Mouse (Mus musculus): ENCODE results near the gene Osm.

Osm gene

DNA sequence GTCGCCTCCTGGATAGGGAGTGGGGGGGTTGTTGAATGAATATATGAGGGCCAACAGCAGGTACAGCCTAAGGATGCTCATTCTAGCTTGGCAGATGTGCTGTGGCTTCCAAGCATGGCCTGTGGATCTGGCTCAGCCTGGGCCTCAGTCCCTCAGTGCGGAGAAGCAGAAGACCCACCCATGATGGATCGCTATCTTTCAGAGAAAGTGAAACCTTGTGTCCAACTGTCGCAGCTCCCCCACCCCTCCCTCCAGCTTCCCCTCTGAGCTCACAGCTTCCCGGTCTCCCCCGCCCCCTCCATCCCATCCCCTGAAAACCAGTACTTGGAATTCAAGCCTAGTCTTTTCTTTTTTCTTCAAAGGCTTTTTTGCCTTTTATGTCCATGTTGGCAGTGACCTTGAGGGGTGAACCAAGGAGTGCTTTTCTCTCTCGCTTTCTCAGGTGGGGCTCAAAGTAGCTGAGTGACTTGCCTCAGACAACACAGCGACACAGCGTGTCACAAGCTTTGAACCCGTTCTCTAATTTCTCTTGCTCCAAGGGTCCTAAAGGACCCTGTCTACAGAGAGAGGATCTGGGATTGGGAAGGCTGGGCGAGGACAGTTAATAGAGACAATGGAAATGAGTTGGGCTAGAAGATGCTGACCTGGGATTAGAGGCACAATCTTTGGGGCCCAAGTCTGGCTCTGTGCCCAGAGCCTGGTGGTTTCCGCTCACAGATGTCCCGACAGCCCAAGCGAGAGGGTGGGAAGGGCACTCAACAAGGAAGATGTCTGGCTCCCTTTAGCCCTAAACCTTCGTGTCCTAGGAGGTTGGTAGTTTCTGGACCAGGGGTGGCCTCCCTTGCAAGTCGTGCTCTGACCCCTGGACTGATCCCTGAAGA, at the start of gene Osm:
Gene Osm, plus strand, starts transcription at position 756 of the 881 bp plus-strand sequence.
- in situ Hi-C loops (cut with MboI; ENCODE audit: low sequenced_read_pairs), result no loop called here

DNA sequence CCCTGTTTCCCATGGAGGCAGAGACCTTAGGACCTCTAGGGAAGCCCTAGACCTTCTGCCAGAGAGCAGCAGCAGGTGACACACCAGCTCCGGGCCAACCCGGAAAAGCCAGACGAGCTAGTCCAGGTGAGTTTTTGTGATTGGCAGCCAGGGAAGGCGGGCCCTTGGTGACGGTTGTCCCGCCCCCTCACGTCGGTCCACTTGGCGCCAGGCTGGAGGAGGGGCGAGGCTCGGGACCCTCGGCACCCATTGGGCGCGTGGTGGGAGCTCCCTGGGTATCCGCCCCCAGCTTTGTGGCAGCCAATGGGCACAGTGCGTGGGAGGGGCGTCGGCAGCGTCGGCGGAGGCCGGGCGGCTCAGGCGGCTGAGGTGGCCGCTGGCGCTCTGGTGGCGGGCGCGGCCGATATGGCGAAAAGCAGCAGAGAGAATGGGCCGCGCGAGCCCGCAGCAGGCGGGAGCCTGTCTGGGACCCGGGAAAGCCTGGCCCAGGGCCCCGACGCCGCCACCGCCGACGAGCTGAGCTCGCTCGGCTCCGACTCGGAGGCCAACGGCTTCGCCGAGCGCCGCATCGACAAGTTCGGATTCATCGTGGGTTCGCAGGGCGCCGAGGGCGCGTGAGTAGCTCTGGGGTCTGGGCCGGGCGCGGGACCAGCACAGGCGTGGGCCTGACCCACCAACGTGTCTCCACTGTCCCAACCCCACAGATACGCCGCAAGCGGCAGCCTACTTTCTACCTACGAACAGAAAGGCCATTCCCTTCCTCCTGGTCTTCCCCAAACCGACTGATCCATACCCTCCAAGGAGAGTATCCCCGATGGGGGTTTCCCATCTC, 49.5 kb upstream of the Osm start, which contains the start of gene Tbc1d10a:
Gene Tbc1d10a, plus strand, starts transcription at position 304 of the 832 bp plus-strand sequence.
- in situ Hi-C loops (cut with MboI; ENCODE audit: low sequenced_read_pairs), result no loop called here

DNA sequence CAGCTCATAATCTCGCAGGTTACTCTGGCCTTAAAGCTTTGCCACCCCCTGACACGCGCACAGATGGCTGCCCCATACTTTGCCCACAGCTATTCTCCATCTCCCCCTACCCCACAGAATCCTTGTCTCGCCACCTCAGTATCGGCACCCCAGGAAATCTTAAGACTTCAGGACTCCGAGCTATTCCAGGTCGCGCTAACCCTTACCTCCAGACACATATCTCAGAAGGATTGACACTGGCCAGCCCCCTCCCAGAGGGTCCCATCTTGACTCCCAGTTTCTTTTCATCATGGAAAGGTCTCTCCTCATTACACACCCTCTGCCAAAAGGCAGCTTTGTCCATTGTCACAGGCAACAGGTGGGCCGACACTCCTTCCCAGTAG, 48.9 kb upstream of the Osm start:
- in situ Hi-C loops (cut with MboI; ENCODE audit: low sequenced_read_pairs), result no loop called here

DNA sequence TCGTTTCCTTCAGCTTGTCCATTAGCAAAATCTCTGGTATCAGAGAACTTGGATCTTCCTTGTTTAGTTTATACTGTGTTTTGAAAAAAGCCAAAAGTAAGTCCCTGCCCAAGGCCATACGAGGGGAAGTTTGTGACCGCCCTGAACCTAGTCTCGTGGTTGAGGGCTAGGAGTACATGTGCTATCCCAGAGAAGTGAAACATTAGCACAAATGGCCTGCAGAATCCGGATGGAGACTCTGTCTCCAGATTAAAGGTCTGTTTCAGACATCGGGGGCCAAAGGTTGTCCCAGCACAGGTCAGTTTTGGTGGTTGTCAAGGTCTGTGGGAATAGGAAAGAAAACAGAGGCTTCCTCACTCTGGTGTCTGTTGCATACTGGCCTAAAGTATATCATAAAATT, 47.0 kb upstream of the Osm start:
- in situ Hi-C loops (cut with MboI; ENCODE audit: low sequenced_read_pairs), result no loop called here

DNA sequence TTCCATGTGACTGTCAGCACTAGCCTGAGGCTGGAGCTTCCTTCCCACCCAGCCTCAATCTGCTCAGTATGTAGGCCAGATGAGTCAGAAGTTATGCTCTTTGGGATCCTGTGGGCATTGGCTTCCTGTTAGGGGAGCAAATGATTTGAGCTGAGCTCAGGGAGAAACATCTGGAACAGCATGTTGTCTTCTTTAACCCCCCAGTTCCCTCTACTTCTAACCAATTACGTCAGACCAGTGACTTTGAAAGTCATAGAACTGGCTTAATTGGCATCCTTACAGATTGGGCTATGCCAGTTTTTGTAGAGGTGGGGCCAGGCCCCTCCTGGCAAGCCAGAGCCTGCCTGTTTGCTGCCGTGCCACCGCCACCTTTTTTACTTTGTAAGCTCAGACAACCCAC, 45.5 kb upstream of the Osm start:
- in situ Hi-C loops (cut with MboI; ENCODE audit: low sequenced_read_pairs), result no loop called here

DNA sequence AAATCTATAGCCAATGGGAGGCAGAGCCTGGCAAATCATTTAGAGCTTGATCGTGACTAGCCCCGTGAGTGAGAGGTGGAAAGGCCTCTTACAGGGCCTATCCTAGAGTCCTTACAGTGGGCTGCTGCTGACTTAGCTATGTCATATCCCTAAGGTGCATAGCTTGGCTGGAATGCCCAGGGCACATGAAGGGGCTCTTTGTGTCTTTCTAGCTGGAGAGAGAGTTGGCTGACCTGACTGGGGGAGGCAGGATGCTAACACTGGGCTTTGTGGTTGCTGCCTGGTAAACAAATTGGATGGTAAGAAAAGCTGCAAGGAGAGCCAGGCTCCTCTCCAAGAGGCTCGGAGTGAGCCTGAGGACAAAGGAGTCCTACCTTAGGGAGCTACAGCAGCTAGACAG, 43.5 kb upstream of the Osm start:
- in situ Hi-C loops (cut with MboI; ENCODE audit: low sequenced_read_pairs), result no loop called here

DNA sequence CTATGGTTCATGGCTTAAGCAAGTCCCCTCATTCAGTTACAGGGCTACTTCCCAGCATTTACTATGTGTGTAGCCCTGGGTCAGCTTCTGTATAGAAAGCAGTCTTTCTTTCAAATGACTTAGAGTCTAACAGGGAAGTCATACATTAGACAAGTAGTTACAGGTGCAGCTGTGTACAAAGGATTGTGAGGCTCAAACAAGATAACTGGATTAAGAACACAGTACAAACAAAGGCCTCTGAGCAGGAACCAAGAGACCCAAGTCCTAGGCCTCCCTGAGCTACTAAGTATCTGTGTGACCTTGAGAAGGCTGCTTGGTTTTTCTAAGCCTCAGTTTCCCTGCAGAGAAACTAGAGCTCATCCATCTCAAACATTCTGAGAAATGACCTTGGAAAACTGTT, 42.8 kb upstream of the Osm start:
- in situ Hi-C loops (cut with MboI; ENCODE audit: low sequenced_read_pairs), result no loop called here

DNA sequence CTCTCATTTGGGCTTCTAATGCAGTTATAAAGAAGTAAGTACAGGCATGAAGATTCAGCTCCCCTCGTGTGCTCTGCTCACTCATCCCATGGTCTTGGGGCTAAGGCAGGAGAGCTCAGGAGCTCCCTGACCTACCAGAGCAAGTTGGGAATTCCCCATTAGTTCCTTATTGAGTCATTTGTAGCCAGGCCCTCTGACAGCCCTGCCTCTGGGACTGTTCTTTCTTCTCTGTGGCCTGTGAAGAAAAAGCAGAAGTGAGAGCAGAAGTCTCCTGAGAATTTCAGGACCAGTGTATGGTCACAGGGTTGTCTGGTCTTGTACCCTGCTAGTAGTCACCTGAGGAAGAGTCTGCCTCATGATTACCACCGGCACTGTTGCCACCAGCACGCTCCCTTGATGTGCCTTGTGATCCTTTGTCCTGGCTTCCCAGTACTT, 40.6 kb upstream of the Osm start:
- in situ Hi-C loops (cut with MboI; ENCODE audit: low sequenced_read_pairs), result no loop called here

DNA sequence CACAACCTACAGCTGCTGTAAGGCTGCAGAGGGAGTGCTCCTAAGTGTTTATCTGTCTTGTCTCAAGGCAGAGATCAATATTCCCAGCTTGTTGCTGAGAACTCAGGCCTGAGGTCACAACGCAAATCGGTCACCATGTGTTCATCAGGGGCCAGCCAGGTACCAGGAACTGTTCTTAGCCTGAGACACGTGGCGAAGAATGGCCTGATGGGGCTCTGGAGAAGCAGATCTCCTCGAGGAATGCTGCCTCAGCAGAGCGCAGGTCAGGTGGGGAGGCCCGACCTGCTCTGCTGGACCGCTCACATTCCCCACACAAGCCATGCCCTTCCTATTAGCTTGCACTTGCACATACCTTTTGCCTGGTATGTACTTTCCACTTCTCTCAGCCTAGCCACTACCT, 39.6 kb upstream of the Osm start:
- in situ Hi-C loops (cut with MboI; ENCODE audit: low sequenced_read_pairs), result no loop called here

DNA sequence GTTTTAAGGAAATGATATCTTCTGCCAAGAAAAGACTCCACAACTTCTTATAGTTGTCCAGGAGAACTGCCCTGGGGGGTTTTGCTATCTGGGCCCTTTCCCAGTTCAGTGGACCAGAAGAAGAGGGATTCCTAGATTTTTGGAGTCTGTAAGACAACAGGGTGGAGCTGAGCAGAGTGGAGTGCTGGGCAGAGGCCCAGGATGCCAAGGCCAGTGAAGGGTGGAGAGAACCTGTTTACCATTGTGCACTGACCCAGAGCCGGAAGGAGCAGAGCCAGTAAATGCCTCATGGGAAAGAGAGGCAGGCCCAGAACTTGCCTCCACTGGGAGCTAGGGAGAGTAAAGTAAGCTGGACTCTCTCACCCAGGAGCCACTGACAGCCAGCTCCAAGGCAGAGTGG, 38.5 kb upstream of the Osm start:
- in situ Hi-C loops (cut with MboI; ENCODE audit: low sequenced_read_pairs), result no loop called here

DNA sequence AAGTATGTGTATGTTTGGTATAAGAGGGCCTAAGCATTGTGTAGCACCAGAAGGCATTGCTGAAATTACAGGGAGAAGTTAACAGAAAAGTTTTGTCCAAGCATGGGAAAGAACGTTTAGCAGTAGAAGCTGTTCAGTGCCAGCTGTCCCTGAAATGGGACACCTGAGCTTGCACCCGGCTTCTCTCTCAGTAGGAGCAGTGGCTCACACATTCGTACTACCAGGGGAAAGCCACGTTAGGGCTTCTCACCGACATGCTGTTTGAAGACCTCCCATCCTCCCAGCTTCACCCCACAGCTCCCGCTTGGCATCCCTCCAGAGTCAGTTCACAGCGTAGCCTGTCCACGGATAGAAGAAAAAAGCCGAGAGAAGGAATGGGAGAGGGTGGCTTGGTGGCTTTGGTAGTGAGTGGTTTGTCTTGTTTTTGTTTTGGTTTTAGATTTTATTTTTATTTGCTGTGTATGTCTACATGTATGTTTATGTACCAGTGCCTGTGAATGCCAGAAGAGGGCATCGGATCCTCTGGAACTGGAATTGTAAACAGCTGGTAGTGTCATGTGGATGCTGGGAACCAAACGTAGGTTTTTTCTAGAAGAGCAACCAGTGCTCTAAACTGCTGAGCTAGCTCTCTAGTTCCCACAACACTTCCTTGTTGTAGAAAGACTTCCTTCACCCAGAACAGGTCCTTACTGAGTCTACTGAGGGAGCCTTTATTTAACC, 34.1 kb upstream of the Osm start:
- in situ Hi-C loops (cut with MboI; ENCODE audit: low sequenced_read_pairs), result no loop called here

DNA sequence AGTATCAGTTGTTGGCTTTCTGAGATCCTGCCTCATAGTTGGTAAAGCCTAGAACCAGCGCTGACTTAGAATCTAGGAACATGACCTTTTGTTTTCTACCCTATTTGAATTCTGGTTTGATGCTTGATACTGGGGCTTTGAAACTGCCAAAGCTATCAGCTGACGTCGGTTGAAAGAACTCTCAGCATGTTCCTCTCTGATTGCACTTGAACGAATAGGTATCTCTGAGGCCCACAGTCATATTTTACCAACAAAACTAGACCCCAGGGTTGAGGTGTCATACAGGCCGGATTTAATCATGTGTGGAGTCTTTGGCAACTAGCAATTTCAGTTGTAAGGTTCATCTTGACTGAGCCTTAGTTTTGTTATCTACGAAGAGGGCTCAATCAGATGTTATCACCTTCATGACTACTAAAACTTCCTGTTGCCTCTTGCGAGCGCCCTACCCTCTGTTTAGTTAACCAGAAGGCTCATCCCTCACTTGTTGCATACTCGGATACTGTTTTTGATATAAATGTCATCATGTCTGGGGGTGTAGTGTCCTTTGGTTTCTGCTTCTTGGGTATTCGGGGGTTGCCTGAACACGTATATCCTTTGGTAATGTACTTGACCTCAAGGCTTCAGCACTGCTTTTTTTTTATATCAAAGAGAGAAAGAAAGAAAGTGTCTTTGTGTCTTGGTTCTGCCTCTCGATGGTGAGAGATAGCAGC, 33.1 kb upstream of the Osm start:
- in situ Hi-C loops (cut with MboI; ENCODE audit: low sequenced_read_pairs), result no loop called here

DNA sequence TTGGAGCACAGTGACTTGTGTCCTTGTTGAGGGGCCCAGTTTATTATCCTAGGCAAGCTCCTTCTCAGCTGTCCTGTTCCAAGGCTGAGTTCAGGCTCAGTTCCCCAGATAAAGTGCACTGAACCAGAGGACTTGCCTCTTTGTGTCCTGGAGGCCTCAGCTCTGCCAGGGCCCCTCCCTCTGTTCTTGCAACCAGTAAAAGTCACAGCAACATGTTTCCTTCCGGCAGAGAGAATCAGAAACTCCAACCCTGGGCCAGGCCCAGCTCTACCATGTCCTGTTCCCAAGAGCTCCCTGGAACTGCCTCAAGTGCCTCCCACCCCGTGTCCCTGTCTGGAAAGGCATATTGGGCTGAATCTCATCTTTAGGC, 32.5 kb upstream of the Osm start:
- in situ Hi-C loops (cut with MboI; ENCODE audit: low sequenced_read_pairs), result no loop called here

DNA sequence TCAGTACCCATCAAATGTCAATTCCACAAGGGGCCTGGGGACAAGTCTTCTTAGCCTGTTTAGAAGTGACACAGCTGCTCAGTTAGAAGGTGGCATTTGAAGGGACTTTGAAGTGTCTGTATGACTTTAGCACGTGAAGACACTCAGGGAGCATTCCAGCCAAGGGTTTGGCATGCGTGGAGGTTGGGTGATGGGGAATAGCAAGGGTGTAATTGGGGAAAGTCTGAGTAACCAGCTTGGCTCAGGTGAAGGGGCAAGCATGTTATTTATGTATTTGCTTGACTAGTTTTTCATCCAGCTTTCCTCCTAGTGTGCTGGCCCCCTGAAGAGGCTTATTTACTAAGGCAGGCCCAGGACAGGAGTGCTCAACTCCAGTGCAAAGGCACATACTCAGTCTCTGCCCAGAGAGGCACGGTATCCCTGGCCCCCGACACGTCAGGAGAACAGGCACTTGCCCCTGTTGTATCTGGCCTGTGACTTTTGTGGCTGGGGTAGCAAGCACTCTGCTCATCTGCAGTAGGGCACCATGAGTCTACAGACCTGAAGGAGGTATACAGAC, 31.0 kb upstream of the Osm start:
- in situ Hi-C loops (cut with MboI; ENCODE audit: low sequenced_read_pairs), result loop anchor here (5.0 kb wide), 1 partner anchor 68 kb away; the partner anchor contains the start of gene Rnf215

DNA sequence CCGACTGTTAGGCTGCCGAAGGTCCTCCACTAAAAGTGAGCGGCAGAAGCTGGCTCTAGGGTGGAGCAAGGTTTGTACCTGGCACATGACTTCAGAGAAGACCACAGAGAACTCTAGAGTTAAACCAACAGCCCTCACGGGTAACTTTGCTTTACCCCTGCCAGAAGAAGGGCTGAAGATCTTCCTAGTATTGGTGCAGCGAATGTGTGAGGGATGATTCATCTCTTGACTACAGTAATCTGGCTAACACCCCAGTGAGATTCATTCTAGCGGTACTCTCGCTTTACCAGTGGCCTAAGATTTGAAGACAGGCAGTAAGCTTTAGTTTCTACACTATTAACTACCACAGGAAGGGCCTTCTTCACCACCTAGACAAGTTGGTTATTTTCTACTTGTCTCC, 30.3 kb upstream of the Osm start:
- in situ Hi-C loops (cut with MboI; ENCODE audit: low sequenced_read_pairs), result loop anchor here (5.0 kb wide), 1 partner anchor 69 kb away; the partner anchor contains the start of gene Rnf215

DNA sequence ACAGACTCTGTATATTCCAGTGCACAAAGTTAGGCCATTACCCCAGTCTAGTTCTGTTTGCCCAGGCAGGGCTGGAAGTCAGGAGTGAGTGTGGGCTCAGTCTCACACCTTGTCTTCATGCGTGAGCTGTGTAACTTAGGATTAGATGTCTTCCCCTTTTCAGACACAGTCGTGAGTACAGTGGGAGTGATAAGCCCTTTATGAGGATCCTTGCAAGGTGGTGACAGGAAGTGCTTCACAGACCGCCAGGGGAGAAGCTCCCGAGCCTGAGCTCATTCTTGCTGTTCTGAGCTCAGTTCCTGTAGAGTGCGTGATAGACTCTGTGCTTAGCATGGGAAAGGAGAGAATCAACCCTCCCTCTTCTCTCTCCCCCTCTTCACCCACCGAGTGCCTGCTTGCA, 29.7 kb upstream of the Osm start:
- in situ Hi-C loops (cut with MboI; ENCODE audit: low sequenced_read_pairs), result loop anchor here (5.0 kb wide), 1 partner anchor 69 kb away; the partner anchor contains the start of gene Rnf215

DNA sequence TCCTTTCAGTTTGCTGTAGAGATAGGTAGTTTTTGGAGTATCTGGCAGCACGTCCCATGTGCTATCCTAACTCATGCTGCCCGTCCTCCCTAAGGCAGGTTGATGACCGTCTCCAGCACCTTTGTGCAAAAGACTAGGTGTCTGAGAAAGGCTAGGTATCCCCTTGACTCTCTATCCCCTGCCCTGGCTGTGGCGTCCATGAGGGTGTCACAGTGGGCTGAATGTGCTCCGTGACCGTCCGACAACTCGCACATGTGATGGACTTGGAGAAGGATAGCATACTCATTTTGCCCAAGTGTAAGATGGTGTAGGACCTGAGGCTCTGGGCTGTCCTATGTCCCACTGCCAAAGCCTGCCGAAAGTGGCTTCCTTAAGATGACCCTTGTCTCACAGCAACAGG, 28.6 kb upstream of the Osm start:
- in situ Hi-C loops (cut with MboI; ENCODE audit: low sequenced_read_pairs), result loop anchor here (5.0 kb wide), 1 partner anchor 70 kb away; the partner anchor contains the start of gene Rnf215

DNA sequence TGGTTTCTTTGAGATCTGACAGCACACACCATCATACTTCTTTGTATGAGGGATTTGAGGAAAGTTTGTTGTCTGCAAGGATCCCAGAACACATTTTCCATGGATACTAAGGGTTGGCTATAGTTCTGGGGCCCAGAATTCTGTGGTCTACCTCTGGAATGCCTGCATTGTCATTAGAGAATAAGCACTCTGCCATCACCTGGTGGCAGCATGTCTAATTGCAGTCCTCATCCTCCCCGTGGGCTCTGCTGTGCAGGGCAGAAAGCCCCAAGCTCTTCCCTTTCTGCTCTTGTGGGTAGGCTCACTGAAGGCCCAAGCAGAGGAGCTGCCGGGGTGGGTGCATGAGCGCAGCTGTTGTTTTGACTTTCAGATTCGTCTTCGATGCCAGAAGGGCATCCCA, 26.7 kb upstream of the Osm start:
- in situ Hi-C loops (cut with MboI; ENCODE audit: low sequenced_read_pairs), result loop anchor here (5.0 kb wide), 1 partner anchor 72 kb away; the partner anchor contains the start of gene Rnf215

DNA sequence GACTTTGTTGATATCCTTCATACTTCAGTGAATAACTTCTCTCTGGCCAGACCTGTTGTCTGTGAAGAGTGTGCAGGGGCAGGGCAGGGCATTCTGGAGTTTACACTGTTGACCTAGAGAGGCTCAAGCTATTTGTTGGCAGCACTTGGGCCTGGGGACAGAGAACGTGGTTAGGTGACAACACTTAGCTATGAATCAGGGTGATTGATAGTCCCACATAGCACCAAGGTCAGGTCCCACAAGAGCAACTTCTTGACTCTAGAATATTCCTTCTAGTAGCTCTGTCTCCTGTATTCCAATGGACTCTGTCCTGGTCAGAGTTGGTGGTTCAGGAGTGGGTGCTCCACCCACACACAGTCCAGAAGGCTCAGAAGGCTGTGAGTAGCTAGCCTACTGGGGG, 25.4 kb upstream of the Osm start:
- in situ Hi-C loops (cut with MboI; ENCODE audit: low sequenced_read_pairs), result no loop called here

DNA sequence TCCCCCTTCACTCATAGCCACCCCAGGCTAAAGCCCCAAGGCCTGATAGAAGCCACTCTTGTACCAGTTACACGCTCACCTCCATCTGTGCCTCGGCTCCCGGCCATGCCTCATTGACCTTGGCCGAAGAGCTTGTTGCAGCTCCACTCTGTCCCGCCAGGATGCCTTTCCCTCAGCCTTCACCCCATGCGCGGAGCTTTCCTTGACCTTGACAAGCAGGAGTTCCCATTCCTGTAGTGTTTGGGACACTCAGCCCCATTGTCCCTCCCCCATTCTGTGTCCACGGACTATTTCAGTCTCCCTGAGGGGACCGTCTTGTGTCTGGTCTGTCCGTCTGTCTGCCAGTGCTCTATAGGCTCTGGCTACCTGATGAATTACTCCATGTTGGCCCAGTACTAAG, 23.1 kb upstream of the Osm start:
- in situ Hi-C loops (cut with MboI; ENCODE audit: low sequenced_read_pairs), result no loop called here

Data from CH12F3 (cell line).